Mouse (Mus musculus) heart, embryonic 11.5 days (tissue): ENCODE data around the gene Fam114a1. TPM values are rescaled to one million over a fixed set of nuclear protein-coding genes. Genes with fewer than 3 reads are reported as not detected.

ENCODE experiments used
- ATAC-seq: fragments of 200-750 bp; cut with Nextera tagmentation; replicated peaks from 2 replicates; pipeline ENCODE4 v1.8.0; 2017; ENCODE audit warnings: moderate library complexity; ENCODE audit not compliant: insufficient number of reproducible peaks, low FRiP score, low TSS enrichment
- H3K27ac ChIP-seq: fragments of 300-500 bp; sonication (generic); 2 replicates; pipeline ENCODE4 v1.5.1; 2014; ENCODE audit warnings: mild to moderate bottlenecking, low read depth, low read length
- H3K27me3 ChIP-seq: fragments of 300-500 bp; sonication (generic); 2 replicates; pipeline ENCODE4 v1.6.1; 2014; ENCODE audit warnings: mild to moderate bottlenecking, low read length, mixed read lengths; ENCODE audit not compliant: control insufficient read depth, insufficient read depth
- H3K36me3 ChIP-seq: fragments of 300-500 bp; sonication (generic); 2 replicates; pipeline ENCODE4 v1.6.1; 2014; ENCODE audit warnings: mild to moderate bottlenecking, low read length, moderate library complexity, mixed read lengths; ENCODE audit not compliant: control insufficient read depth, insufficient read depth
- H3K4me1 ChIP-seq: fragments of 300-500 bp; sonication (generic); 2 replicates; pipeline ENCODE4 v1.6.1; 2014; ENCODE audit warnings: low read length; ENCODE audit not compliant: control insufficient read depth, insufficient read depth
- H3K4me2 ChIP-seq: fragments of 300-500 bp; sonication (generic); 2 replicates; pipeline ENCODE4 v1.6.1; 2014; ENCODE audit warnings: mild to moderate bottlenecking, moderate library complexity
- H3K4me3 ChIP-seq: fragments of 300-500 bp; sonication (generic); 2 replicates; pipeline ENCODE4 v1.5.1; 2014; ENCODE audit warnings: low read depth, low read length
- H3K9ac ChIP-seq: fragments of 300-500 bp; sonication (generic); 2 replicates; pipeline ENCODE4 v1.6.1; 2014; ENCODE audit warnings: mild to moderate bottlenecking, low read depth, low read length, moderate library complexity
- H3K9me3 ChIP-seq: fragments of 300-500 bp; sonication (generic); replicated peaks from 2 replicates; pipeline ENCODE4 v1.6.1; 2016; ENCODE audit warnings: low read length; ENCODE audit not compliant: control insufficient read depth
- WGBS: fragments of 180-500 bp; shearing (Covaris S2); extraction: QIAGEN DNeasy Blood & Tissue Kit; methylation state at CpG from one replicate; pipeline ENCODE4 v1.1.7; 2014; ENCODE audit not compliant: insufficient replicate concordance; 5-methylcytosine and 5-hydroxymethylcytosine counted together
- polyA plus RNA-seq: library from polyadenylated mRNA; unstranded; fragments of >200 nt; fragmentation: Nextera tagmentation; extraction: Ambion mirVana; gene quantifications from 2 replicates; pipeline ENCODE4 v1.2.1, GENCODE M21; 2014

The Fam114a1 gene
- polyA plus RNA-seq, 1 experiment from 2014 or later: 36.4 TPM

DNA sequence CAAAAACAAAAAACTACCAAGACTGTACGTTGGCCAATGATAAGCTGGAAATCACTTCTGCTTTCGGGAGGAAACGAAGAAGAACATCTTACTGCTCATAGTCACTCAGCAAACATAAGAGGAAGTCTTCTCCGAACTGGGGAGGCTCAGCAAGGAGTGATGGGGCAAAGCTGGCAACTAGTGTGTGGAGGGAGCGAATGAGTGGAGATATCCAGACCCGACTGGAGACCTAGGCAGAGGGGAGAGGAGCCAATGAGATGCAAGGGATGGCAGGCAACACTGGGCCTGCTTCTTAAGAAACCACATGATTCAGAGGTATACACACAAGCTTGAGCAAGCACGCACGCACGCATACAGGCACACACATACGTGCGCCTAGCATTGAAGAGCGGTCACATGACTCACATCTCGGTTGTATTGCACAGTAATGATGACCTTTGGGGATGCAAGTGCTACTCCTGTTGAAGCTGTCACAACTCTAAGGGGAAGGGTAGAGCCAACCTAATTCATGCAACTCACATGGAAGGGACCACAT is 8.9 kb upstream of the Fam114a1 start:
- no peak overlapping the region for H3K27ac ChIP-seq
- H3K9ac ChIP-seq: no peak overlapping the region
- no peak overlapping the region for H3K4me2 ChIP-seq
- H3K4me1 ChIP-seq: no peaks in the 10 kb centered on the region
- WGBS: 80% methylated on average over 13 of the region's 13 CpGs
- no peak for ATAC-seq
- H3K27me3 ChIP-seq: no peaks in the 10 kb centered on the region
- H3K4me3 ChIP-seq: no peak overlapping the region
- no peaks in the 10 kb centered on the region for H3K9me3 ChIP-seq
- H3K36me3 ChIP-seq: no peaks in the 10 kb centered on the region

DNA sequence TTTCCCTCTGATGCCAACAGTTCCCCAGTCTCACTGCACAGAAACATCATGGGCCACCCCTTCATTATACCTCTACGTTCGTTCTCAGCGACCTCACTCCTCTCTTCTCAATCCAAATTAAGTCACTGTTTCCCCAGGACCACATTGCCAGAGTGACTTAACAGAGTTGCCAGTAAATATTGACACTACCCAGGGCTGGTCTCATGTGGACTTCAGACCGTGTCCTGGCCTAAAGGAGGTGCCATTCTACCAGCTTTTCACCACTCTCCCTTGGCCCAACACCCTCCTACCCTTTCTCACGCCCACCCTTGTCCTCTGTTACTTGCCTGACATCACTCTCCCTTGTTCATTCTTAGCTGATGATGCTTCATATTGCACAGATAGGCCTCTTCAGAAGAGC is 6.6 kb upstream of the Fam114a1 start:
- Histone ChIP-seq H3K27ac (no peak overlapping the region), H3K36me3 (no peaks in the 10 kb centered on the region), H3K4me3 (no peak overlapping the region), H3K27me3 (no peaks in the 10 kb centered on the region), H3K9me3 (no peaks in the 10 kb centered on the region), H3K4me1 (no peaks in the 10 kb centered on the region), H3K9ac (no peak overlapping the region), H3K4me2 (no peak overlapping the region)
- 71% methylated on average over 5 of the region's 5 CpGs for WGBS
- no peak for ATAC-seq

GRCm38 (mm10) chr5:64963735-64964134 is 6.1 kb upstream of the Fam114a1 start:
- no peak for ATAC-seq
- Histone ChIP-seq H3K27ac (no peak overlapping the region), H3K4me3 (no peak overlapping the region), H3K4me1 (no peaks in the 10 kb centered on the region), H3K27me3 (no peaks in the 10 kb centered on the region), H3K4me2 (no peak overlapping the region), H3K9ac (no peak overlapping the region), H3K9me3 (no peaks in the 10 kb centered on the region), H3K36me3 (no peaks in the 10 kb centered on the region)
- WGBS: 83% methylated on average over 3 of the region's 3 CpGs

GRCm38 (mm10) chr5:64968961-64969860 is 660 bp upstream of the Fam114a1 start:
- Histone ChIP-seq H3K4me1 (0 out of 2 replicates have a peak, but pooled peaks cover 3% of the 10 kb centered on the region), H3K9me3 (no peaks in the 10 kb centered on the region), H3K9ac (peak overlapping the region; percentile 86), H3K4me2 (peak overlapping the region; percentile 79), H3K27me3 (no peaks in the 10 kb centered on the region), H3K27ac (peak overlapping the region; percentile 42; the same call in 1 of the 2 replicates), H3K4me3 (peak overlapping the region; percentile 77), H3K36me3 (no peaks in the 10 kb centered on the region)
- 4% methylated on average over 14 of the region's 14 CpGs for WGBS
- ATAC-seq: peak; percentile 52; the same call in 1 of the 2 replicates

- no peak for ATAC-seq
- H3K4me2 ChIP-seq: no peak overlapping the region
- no peaks in the 10 kb centered on the region for H3K9me3 ChIP-seq
- no peak overlapping the region for H3K4me3 ChIP-seq
- H3K27me3 ChIP-seq: no peaks in the 10 kb centered on the region
- H3K36me3 ChIP-seq: no peaks in the 10 kb centered on the region
- 0 out of 2 replicates have a peak, but pooled peaks cover 3% of the 10 kb centered on the region for H3K4me1 ChIP-seq
- no peak overlapping the region for H3K27ac ChIP-seq
- 54% methylated on average over 5 of the region's 5 CpGs for WGBS
- H3K9ac ChIP-seq: no peak overlapping the region
These were observed 5.2 kb downstream of the Fam114a1 start for GRCm38 (mm10) chr5:64975121-64975520.

- no peaks in the 10 kb centered on the region for H3K9me3 ChIP-seq
- no peaks in the 10 kb centered on the region for H3K27me3 ChIP-seq
- no peak overlapping the region for H3K4me2 ChIP-seq
- H3K4me3 ChIP-seq: no peak overlapping the region
- no peak overlapping the region for H3K9ac ChIP-seq
- H3K4me1 ChIP-seq: no peaks in the 10 kb centered on the region
- WGBS: 62% methylated on average over 8 of the region's 8 CpGs
- H3K27ac ChIP-seq: no peak overlapping the region
- ATAC-seq: no peak
- 0 out of 2 replicates have a peak, but pooled peaks cover 6% of the 10 kb centered on the region for H3K36me3 ChIP-seq
These were observed 7.3 kb downstream of the Fam114a1 start for GRCm38 (mm10) chr5:64977128-64977527.

DNA sequence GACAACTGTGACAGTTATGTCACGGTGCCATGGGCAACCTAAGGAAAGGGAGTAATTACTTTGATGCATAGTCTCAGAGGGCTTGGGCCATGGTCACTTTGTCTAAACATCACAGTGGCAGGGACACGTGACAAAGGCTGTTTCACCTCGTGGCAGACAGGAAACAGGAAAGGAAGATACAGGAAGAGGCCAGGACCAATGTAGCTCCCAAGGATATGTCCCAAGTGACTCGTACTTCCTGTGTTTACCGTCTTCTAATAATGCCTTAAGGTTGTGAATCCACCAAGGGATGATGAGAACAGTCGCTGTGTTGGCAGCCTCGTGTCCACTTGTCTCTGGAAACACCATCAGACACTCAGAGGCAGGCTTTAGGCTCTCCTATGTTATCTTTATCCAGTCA is 16.1 kb downstream of the Fam114a1 start:
- Histone ChIP-seq H3K9me3 (no peaks in the 10 kb centered on the region), H3K4me2 (no peak overlapping the region), H3K9ac (no peak overlapping the region), H3K27me3 (no peaks in the 10 kb centered on the region), H3K4me3 (no peak overlapping the region), H3K4me1 (peaks cover 12% of the 10 kb centered on the region), H3K36me3 (peaks cover 14% of the 10 kb centered on the region; the same call in 1 of the 2 replicates), H3K27ac (no peak overlapping the region)
- WGBS: 58% methylated on average over 7 of the region's 7 CpGs
- no peak for ATAC-seq

- Histone ChIP-seq H3K27ac (no peak overlapping the region), H3K4me3 (no peak overlapping the region), H3K9me3 (no peaks in the 10 kb centered on the region), H3K4me2 (no peak overlapping the region), H3K4me1 (peaks cover 12% of the 10 kb centered on the region), H3K36me3 (peaks cover 8% of the 10 kb centered on the region; the same call in 1 of the 2 replicates), H3K27me3 (no peaks in the 10 kb centered on the region), H3K9ac (no peak overlapping the region)
- WGBS: 79% methylated on average over 1 of the region's 1 CpGs
- ATAC-seq: no peak
These were observed 20.1 kb downstream of the Fam114a1 start for GRCm38 (mm10) chr5:64989940-64990339.
